In the genomic region with DNA sequence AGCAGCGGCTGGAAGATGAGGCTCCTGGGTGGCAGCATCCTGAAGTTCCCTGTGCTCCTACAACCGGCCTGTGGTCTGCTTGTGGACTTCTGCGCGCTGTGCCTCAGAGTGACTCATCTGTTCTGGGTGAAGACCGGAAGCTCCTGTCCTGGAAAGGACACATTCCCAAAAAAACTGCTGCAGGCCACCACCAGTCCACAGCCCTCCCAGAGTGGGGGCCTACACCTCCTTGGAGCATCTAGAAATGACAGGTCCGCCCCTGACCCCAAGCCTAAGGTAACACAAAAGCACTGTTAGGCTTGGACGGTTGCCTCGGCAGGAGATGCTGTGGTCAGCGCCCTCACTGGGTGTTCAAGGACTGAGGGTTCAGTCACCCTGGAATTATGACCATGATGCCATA, we compare ENCODE assay signal across 16 mouse cellular contexts.
"Had no signal": no experiment of that assay in that cellular context is flagged by ENCODE, and none has a peak within 500 bp of the region (broad histone marks: within the 10 kb centered on the region; RNA-seq: fewer than 3 reads in every experiment).

No protein-coding gene starts in this region.

- H3K4me2 ChIP-seq: lung, embryonic 15.5 days; midbrain, embryonic 11.5 days; midbrain, embryonic 13.5 days; midbrain, embryonic 15.5 days; neural tube, embryonic 12.5 days; stomach, embryonic 15.5 days had no signal

- H3K27me3 ChIP-seq: lung, embryonic 15.5 days; midbrain, embryonic 13.5 days; midbrain, embryonic 15.5 days; neural tube, embryonic 12.5 days; stomach, embryonic 15.5 days had no signal

- DNase-seq: lung, postnatal 14 days; lung, postnatal 36 days; right cerebral cortex, postnatal 14 days; thymus, adult 2 months; thymus, postnatal 25 days; thymus, postnatal 4 days had no signal

- H3K4me1 ChIP-seq: lung, embryonic 15.5 days; midbrain, embryonic 13.5 days; midbrain, embryonic 15.5 days; neural tube, embryonic 12.5 days; stomach, embryonic 15.5 days had no signal

- H3K9ac ChIP-seq: lung, embryonic 15.5 days; midbrain, embryonic 13.5 days; midbrain, embryonic 15.5 days; neural tube, embryonic 12.5 days; stomach, embryonic 15.5 days had no signal

- H3K36me3 ChIP-seq: lung, embryonic 15.5 days; midbrain, embryonic 13.5 days; midbrain, embryonic 15.5 days; neural tube, embryonic 12.5 days; stomach, embryonic 15.5 days had no signal

- H3K27ac ChIP-seq: lung, embryonic 15.5 days; macrophage; midbrain, embryonic 13.5 days; midbrain, embryonic 15.5 days; neural tube, embryonic 12.5 days; stomach, embryonic 15.5 days; stomach, postnatal 0 days had no signal

- ATAC-seq: lung, postnatal 0 days; midbrain, embryonic 13.5 days; midbrain, embryonic 15.5 days had no signal

- H3K9me3 ChIP-seq: lung, embryonic 15.5 days; midbrain, embryonic 13.5 days; midbrain, embryonic 15.5 days; neural tube, embryonic 12.5 days; stomach, embryonic 15.5 days had no signal

- H3K4me3 ChIP-seq: lung, embryonic 15.5 days; megakaryocyte, embryonic 14.5 days; midbrain, embryonic 13.5 days; midbrain, embryonic 15.5 days; neural tube, embryonic 12.5 days; stomach, embryonic 15.5 days had no signal
